Comparison of ENCODE assay signal across 10 mouse cellular contexts in genomic region chr6:100674974-100675373, GRCm38 (mm10). TPM values are rescaled to one million over a fixed set of nuclear protein-coding genes. Genes with fewer than 3 reads are reported as not detected.
DNase-seq lines count a peak whose midpoint lies in the region; ATAC-seq and TF ChIP-seq lines count a peak whose summit lies in the region.
"Had no signal": no experiment of that assay in that cellular context is flagged by ENCODE, and none has a peak within 500 bp of the region (broad histone marks: within the 10 kb centered on the region; RNA-seq: fewer than 3 reads in every experiment).

No protein-coding gene starts in this region.

- POLR2A ChIA-PET in Patski (lab: Charles Lee) = interaction anchor here (1.2 to 1.3 kb wide), 2 partner anchors 30 to 45 kb away, joined by 3 to 7 read pairs; partner anchors contain the start of gene Gxylt2

- no peaks in the 10 kb centered on the region for H3K27me3 ChIP-seq in Patski

- no peak for ATAC-seq in Patski

- in situ Hi-C loops in Patski (cut with MboI; ENCODE audit: low pct_unique_long_range_greater_than_20kb) = loop anchor here (5.0 to 25.0 kb wide), 3 partner anchors 32 to 537 kb away; no protein-coding TSS in a partner anchor

- peak; percentile 65 for TF ChIP-seq CTCF in Patski (IDR thresholded peaks at IDR 0.05)

- peak; percentile 12 to 61 for DNase-seq in cerebellum, postnatal 10 days
- DNase-seq in cerebellum, adult 18-20 months = no peak
- peak; percentile 18 for DNase-seq in left cerebral cortex, adult 11 months (ENCODE audit: low spot score)
- no peak for DNase-seq in left cerebral cortex, postnatal 10 days (ENCODE audit: extremely low spot score in 1 of 2, low spot score in 2 of 2)
- DNase-seq in Patski (ENCODE audit: low read depth, low spot score) = no peak
- peak; percentile 37 for DNase-seq in lung, postnatal 10 days
- DNase-seq in gastrocnemius, postnatal 36 days = no peak
- DNase-seq in urinary bladder, postnatal 10 days (ENCODE audit: low spot score) = no peak

- CTCF ChIA-PET in Patski (lab: Charles Lee) = interaction anchor here (0.7 to 1.7 kb wide), 9 partner anchors 10 to 201 kb away, joined by 3 to 8 read pairs (median 4); partner anchors contain the start of gene Gxylt2

- intact Hi-C loops in left cerebral cortex, postnatal 10 days (cut with DNase I) = loop anchor here (10.0 kb wide), 1 partner anchor 160 kb away; the partner anchor contains the start of gene Ppp4r2
- intact Hi-C loops in gastrocnemius, postnatal 36 days (cut with DNase I) = loop anchor here (5.0 to 10.0 kb wide), 2 partner anchors 522 to 590 kb away; no protein-coding TSS in a partner anchor

RNA-seq across cellular contexts. Expression of gene Shq1, which starts 4.0 kb away (rescaled TPM):
- 1 to 10 TPM; 6.0 to 8.0 TPM for total RNA-seq in left cerebral cortex, postnatal 10 days (2021)
- 14.4 TPM for polyA plus RNA-seq in Patski (2021)
- 1 to 10 TPM; 1.5 to 1.8 TPM for total RNA-seq in gastrocnemius, postnatal 36 days (2021)

RNA-seq across cellular contexts. Expression of gene Gxylt2, which starts 29.6 kb away (rescaled TPM):
- total RNA-seq in left cerebral cortex, postnatal 10 days (2021) = 1 to 10 TPM; 1.5 to 2.4 TPM
- polyA plus RNA-seq in Patski (2021) = 96.2 TPM
- total RNA-seq in gastrocnemius, postnatal 36 days (2021) = 1 to 10 TPM in 1 of 2 experiments, under 1 TPM in 1; 0.89 to 1.1 TPM
- total RNA-seq: neutrophil, adult 5-6 weeks had no signal
- polyA plus RNA-seq: erythroblast, embryonic 14.5 days had no signal

Comparison
In these comparisons a context has a peak if more than half of its experiments do, and no peak if none do; other contexts are left out.
1. DNase-seq: peak in cerebellum, postnatal 10 days (2 of 2), left cerebral cortex, adult 11 months (single experiment) and lung, postnatal 10 days (single experiment); none in cerebellum, adult 18-20 months (0 of 2), left cerebral cortex, postnatal 10 days (0 of 2), Patski (single experiment), gastrocnemius, postnatal 36 days (0 of 2) and urinary bladder, postnatal 10 days (single experiment).